Mouse (Mus musculus) myocyte (in vitro differentiated cells): ENCODE data around the gene Sfi1. TPM values are rescaled to one million over a fixed set of nuclear protein-coding genes. Genes with fewer than 3 reads are reported as not detected.

Experiments used
- H3K27me3 ChIP-seq: one replicate; pipeline ENCODE4 v1.6.1; 2011; ENCODE audit not compliant: control insufficient read depth, insufficient read depth, insufficient read length
- H3K36me3 ChIP-seq: one replicate; pipeline ENCODE4 v1.6.1; 2011; ENCODE audit not compliant: control insufficient read depth, insufficient read depth
- H3K4me2 ChIP-seq: one replicate; pipeline ENCODE4 v1.6.1; 2011; ENCODE audit warnings: low read depth, control low read depth
- H3K4me3 ChIP-seq: one replicate; pipeline ENCODE4 v1.5.1; 2011; ENCODE audit warnings: mild to moderate bottlenecking, control low read depth, moderate library complexity
- H3K79me2 ChIP-seq: one replicate; pipeline ENCODE4 v1.6.1; 2011; ENCODE audit not compliant: control insufficient read depth, insufficient read depth
- H3ac ChIP-seq: one replicate; pipeline ENCODE4 v1.6.1; 2011; ENCODE audit not compliant: control insufficient read depth, insufficient read length
- CEBPB ChIP-seq: IDR thresholded peaks from 2 replicates; pipeline ENCODE4 v1.6.1; 2011; ENCODE audit warnings: mild to moderate bottlenecking, moderate library complexity; ENCODE audit not compliant: poor library complexity, insufficient read depth, severe bottlenecking
- E2F4 ChIP-seq: IDR thresholded peaks from one replicate; pipeline ENCODE4 v1.6.1; 2011; ENCODE audit warnings: mild to moderate bottlenecking, control low read depth, moderate library complexity; ENCODE audit not compliant: insufficient read depth
- MAX ChIP-seq: IDR thresholded peaks from one replicate; pipeline ENCODE4 v1.6.1; 2011; ENCODE audit warnings: low read depth, mild to moderate bottlenecking, control low read depth
- MYOD1 ChIP-seq, 3 experiments: IDR thresholded peaks; one replicate each; pipeline ENCODE4 v1.6.1; 2011; ENCODE audit warnings: control low read depth in 2 of 3, low read depth in 2 of 3, mild to moderate bottlenecking in 2 of 3, moderate library complexity in 1 of 3; ENCODE audit not compliant: insufficient read length in 2 of 3, control insufficient read depth in 1 of 3
- MYOG ChIP-seq, 3 experiments: IDR thresholded peaks; one replicate each; pipeline ENCODE4 v1.6.1; 2011; ENCODE audit warnings: control low read depth in 2 of 3, low read depth in 2 of 3, mild to moderate bottlenecking in 2 of 3; ENCODE audit not compliant: insufficient read length in 2 of 3, control insufficient read depth in 1 of 3, insufficient read depth in 1 of 3
- POLR2A ChIP-seq: IDR thresholded peaks from one replicate; pipeline ENCODE4 v1.6.1; 2011; ENCODE audit warnings: low read depth, mild to moderate bottlenecking, control low read depth, moderate library complexity; ENCODE audit not compliant: insufficient read length
- POLR2AphosphoS2 ChIP-seq: IDR thresholded peaks from one replicate; pipeline ENCODE4 v1.6.1; 2011; ENCODE audit warnings: low read depth, control low read depth; ENCODE audit not compliant: insufficient read length
- REST ChIP-seq: IDR thresholded peaks from one replicate; pipeline ENCODE4 v1.6.1; 2011; ENCODE audit warnings: mild to moderate bottlenecking, control low read depth, moderate library complexity; ENCODE audit not compliant: insufficient read depth, insufficient read length
- SRF ChIP-seq: IDR thresholded peaks from one replicate; pipeline ENCODE4 v1.6.1; 2011; ENCODE audit warnings: low read depth; ENCODE audit not compliant: control insufficient read depth, insufficient read length
- TCF12 ChIP-seq: IDR thresholded peaks from one replicate; pipeline ENCODE4 v1.6.1; 2011; ENCODE audit warnings: mild to moderate bottlenecking, control low read depth; ENCODE audit not compliant: poor library complexity, insufficient read depth, severe bottlenecking
- TCF3 ChIP-seq: IDR thresholded peaks from one replicate; pipeline ENCODE4 v1.6.1; 2011; ENCODE audit warnings: low read depth, control low read depth; ENCODE audit not compliant: insufficient read length
- USF1 ChIP-seq: IDR thresholded peaks from one replicate; pipeline ENCODE4 v1.6.1; 2011; ENCODE audit warnings: low read depth, mild to moderate bottlenecking, control low read depth, moderate library complexity
- polyA plus RNA-seq: library from polyadenylated mRNA; unstranded; fragments of >200 nt; fragmentation: generic; extraction: Trizol; gene quantifications from one replicate; pipeline ENCODE4 v1.2.1, GENCODE M21; 2012; ENCODE audit warnings: missing spikeins

Sfi1 gene
- polyA plus RNA-seq = 6.2 TPM

DNA sequence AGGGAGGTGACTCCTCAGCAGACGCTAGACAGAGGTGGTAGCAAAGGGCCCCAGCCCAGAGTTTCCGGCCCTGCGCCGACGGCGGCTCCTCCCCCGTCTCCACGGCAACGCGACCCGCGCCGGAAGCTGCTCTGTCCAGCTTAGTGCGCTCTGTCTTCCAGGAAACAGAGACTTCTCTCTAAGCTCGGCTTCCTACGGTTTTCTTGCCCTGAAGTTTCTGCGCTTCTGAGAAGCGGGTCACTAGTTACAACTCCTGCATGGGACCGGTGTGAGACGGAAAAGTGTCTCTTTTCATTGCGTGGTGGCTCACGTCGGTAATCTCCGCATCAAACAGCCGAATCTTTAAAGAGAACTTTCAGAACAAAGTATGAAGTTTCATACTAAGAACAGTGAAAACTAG, at the start of gene Sfi1:
Sfi1 (minus strand) TSS at position 101 of the 400 bp plus-strand sequence.
- H3K4me3 ChIP-seq = no peak within 1 kb of the TSS
- TF ChIP-seq POLR2AphosphoS2 (no peak), TCF3 (no peak), MYOG (IDR thresholded peaks at IDR 0.05; ENCODE audit: control insufficient read depth in 1 of 3, insufficient read depth in 1 of 3, insufficient read length in 2 of 3, low read depth in 2 of 3) (no peak), CEBPB (no peak), POLR2A (no peak), TCF12 (no peak), MYOD1 (IDR thresholded peaks at IDR 0.05; ENCODE audit: control insufficient read depth in 1 of 3, insufficient read length in 2 of 3, low read depth in 2 of 3) (no peak), E2F4 (no peak), SRF (no peak), MAX (no peak), REST (no peak), USF1 (no peak)
- no peaks in the 10 kb centered on the region for H3K79me2 ChIP-seq
- no peaks in the 10 kb centered on the region for H3K36me3 ChIP-seq
- no peaks in the 10 kb centered on the region for H3K27me3 ChIP-seq
- no peak within 1 kb of the TSS for H3ac ChIP-seq
- H3K4me2 ChIP-seq = no peak within 1 kb of the TSS

GRCm38 (mm10) chr11:3242395-3242794, 49.1 kb upstream of the Sfi1 start:
- Histone ChIP-seq H3ac (no peak overlapping the region), H3K27me3 (no peaks in the 10 kb centered on the region), H3K36me3 (peaks cover 76% of the 10 kb centered on the region), H3K79me2 (no peaks in the 10 kb centered on the region), H3K4me3 (no peak overlapping the region), H3K4me2 (no peak overlapping the region)
- no peak for TF ChIP-seq SRF
- TF ChIP-seq REST = no peak

DNA sequence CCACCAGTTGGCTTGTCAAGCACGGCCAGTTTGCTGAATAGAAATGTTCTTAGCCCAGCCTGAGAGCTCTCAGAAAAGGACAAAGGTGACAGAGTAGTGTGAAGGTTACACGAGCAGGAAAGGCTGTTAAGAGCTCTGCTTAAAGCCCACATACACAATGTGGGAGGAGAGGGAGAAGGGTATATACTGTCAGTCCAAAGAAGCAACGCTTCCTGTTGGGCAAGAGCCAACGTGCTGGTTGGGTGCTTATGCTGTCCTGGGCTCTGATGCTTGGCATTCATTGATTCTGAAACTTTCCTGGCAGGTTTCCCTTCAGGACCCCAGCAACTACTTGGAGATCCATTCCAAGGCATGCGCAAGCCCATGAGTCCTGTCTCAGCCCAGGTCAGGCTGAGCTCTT, 42.0 kb upstream of the Sfi1 start:
- no peak overlapping the region for H3K4me3 ChIP-seq
- no peaks in the 10 kb centered on the region for H3K27me3 ChIP-seq
- H3K36me3 ChIP-seq = peaks cover 70% of the 10 kb centered on the region
- no peak overlapping the region for H3ac ChIP-seq
- TF ChIP-seq MAX = no peak
- no peak for TF ChIP-seq POLR2A
- no peak for TF ChIP-seq E2F4
- no peak for TF ChIP-seq SRF
- TF ChIP-seq CEBPB = no peak
- TF ChIP-seq MYOD1 (IDR thresholded peaks at IDR 0.05; ENCODE audit: control insufficient read depth in 1 of 3, insufficient read length in 2 of 3, low read depth in 2 of 3) = no peak
- no peaks in the 10 kb centered on the region for H3K79me2 ChIP-seq
- no peak overlapping the region for H3K4me2 ChIP-seq

DNA sequence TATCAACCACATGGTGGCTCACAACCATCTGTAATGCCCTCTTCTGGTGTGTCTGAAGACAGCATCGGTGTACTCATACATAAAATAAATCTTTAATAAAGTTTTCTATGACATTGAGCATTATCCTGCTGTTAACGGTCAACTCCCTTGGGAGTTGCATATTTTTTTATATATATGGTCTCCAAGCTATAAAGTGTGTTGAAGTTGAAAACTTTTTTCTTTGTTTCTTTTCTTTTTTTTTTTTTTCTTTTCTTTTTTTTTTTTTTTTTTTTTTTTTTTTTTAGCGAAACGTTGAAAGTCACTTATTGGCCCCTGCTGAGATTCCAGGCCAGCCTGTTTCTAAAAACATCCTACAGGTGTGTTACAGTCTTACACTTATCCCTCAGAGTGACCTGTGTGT, 40.4 kb upstream of the Sfi1 start:
- TF ChIP-seq REST = no peak
- no peak for TF ChIP-seq MAX
- no peak for TF ChIP-seq E2F4
- TF ChIP-seq CEBPB = no peak
- no peak for TF ChIP-seq TCF12
- TF ChIP-seq TCF3 = no peak
- TF ChIP-seq MYOG (IDR thresholded peaks at IDR 0.05; ENCODE audit: control insufficient read depth in 1 of 3, insufficient read depth in 1 of 3, insufficient read length in 2 of 3, low read depth in 2 of 3) = no peak
- TF ChIP-seq USF1 = no peak
- no peak for TF ChIP-seq SRF
- TF ChIP-seq MYOD1 (IDR thresholded peaks at IDR 0.05; ENCODE audit: control insufficient read depth in 1 of 3, insufficient read length in 2 of 3, low read depth in 2 of 3) = no peak
- no peak for TF ChIP-seq POLR2A
- TF ChIP-seq POLR2AphosphoS2 = no peak
- Histone ChIP-seq H3K4me3 (no peak overlapping the region), H3K27me3 (no peaks in the 10 kb centered on the region), H3K79me2 (no peaks in the 10 kb centered on the region), H3K4me2 (no peak overlapping the region), H3K36me3 (peaks cover 63% of the 10 kb centered on the region), H3ac (no peak overlapping the region)

- no peak overlapping the region for H3ac ChIP-seq
- TF ChIP-seq POLR2A (no peak), MYOG (IDR thresholded peaks at IDR 0.05; ENCODE audit: control insufficient read depth in 1 of 3, insufficient read depth in 1 of 3, insufficient read length in 2 of 3, low read depth in 2 of 3) (no peak), USF1 (no peak), TCF3 (no peak), TCF12 (no peak), E2F4 (no peak)
- H3K79me2 ChIP-seq = no peaks in the 10 kb centered on the region
- no peak overlapping the region for H3K4me2 ChIP-seq
- no peaks in the 10 kb centered on the region for H3K27me3 ChIP-seq
- H3K4me3 ChIP-seq = no peak overlapping the region
- H3K36me3 ChIP-seq = peaks cover 53% of the 10 kb centered on the region
Measured at GRCm38 (mm10) chr11:3232248-3232647, 39.0 kb upstream of the Sfi1 start.
